Mouse (Mus musculus) ES-Bruce4 (cell line): ENCODE results near the gene Foxp4.

Experiments
- CTCF ChIP-seq: IDR thresholded peaks from one replicate; pipeline ENCODE4 v1.8.1; 2011; ENCODE audit warnings: low read depth, low read length
- POLR2A ChIP-seq: IDR thresholded peaks from one replicate; pipeline ENCODE4 v1.8.1; 2011; ENCODE audit warnings: low read length; ENCODE audit not compliant: insufficient read depth

DNA sequence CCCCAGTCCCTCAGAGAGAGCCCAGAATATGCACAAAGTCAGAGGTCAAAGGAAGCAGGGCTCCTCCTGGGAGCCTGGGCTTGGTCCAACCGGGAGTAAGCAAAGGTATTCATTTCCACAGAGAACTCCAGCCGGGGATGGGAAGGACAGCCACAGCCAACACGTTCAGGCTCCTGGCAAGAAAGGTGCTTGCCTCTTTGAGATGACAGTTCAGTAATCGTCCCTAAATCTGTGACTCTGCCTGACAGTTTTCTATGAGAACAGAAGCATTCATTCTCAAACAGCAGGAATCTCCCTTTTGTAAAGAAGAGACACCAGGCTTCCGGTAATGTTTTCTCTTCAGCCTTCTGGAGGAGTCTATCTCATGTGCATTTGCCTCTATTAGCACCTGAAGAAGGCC, 4.6 kb downstream of the Foxp4 start:
- TF ChIP-seq CTCF: no peak
- no peak for TF ChIP-seq POLR2A
